Mouse (Mus musculus): Measurements from ENCODE around the gene Nebl.

Nebl gene

GRCm38 (mm10) chr2:17546354-17546948 is 184.8 kb downstream of the Nebl start:
- in situ Hi-C loops (cut with MboI; ENCODE audit: low pct_unique_long_range_greater_than_20kb in 1 of 2, low sequenced_read_pairs in 2 of 2, unreplicated experiment in 1 of 2), result no loop called here

DNA sequence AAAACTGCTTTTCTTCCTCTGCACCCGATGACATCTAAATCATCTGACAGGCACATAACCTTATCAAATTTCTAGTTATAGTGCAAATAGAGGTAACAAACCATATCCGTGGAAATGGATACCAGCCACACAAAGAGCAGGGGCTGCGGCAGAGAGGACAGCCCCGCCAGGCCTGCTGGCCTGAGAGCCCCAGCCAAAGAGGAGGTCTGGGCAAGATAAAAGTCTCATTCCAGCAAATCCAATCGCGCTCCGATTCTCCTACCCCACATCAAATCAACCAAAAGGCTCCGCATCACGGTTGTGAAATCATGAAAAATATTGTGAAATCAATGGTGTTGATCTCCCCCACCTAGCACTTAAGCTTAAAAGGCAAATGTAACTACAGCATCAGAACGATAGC is 191.5 kb downstream of the Nebl start:
- in situ Hi-C loops (cut with MboI; ENCODE audit: low pct_unique_long_range_greater_than_20kb in 1 of 2, low sequenced_read_pairs in 2 of 2, unreplicated experiment in 1 of 2), result no loop called here

DNA sequence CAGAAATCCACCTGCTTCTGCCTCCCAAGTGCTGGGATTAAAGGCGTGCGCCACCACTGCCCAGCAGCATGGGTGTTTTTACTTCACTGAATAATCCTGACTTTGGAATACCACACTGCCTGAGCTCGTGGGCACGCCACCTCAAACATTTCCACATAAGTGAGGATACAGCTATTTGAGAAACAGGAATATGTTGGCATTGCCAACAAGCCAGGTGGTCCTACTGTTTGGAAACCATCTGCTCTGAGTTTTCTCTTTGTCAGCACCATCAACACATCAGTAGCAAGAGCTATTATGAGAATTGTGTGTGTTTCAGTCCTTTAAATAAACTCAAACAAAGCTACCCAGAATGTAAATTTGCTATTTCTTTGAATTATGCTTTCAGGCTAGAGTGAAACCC is 192.8 kb downstream of the Nebl start:
- in situ Hi-C loops (cut with MboI; ENCODE audit: low pct_unique_long_range_greater_than_20kb in 1 of 2, low sequenced_read_pairs in 2 of 2, unreplicated experiment in 1 of 2), result no loop called here

DNA sequence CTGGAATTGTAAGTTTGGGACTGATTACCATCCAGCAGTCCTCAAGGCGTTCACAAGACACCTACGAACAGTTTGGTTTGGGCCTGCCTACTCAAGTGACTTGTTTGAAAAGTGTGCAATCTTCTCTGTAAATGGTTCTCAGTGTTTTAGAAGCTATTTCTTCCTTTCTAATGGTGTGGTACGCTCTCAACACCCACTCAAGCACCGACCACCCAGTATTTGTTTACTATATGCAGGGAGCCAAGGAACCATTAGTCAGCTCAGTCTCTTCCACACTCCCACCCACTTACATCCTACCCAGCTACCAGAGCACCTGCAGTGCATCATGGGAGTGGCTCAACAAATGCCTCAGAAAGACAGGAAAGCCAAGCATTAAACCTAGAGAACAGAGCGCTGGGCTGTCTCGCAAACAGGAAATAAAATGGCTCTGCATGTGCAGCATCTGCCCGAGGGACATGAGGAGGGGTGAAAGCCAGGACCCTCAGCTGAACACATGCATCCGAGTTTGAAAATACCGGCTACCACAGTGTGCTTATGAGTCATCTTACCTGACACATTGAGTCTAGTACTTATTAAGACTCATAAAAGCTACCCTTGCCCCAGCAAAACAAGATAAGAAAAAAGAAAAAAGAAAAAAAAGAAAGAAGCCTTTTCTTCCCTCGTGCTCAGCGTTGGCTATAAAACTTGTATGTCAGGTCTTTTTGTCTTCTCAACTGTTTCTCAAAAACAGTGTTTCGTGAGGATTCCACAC is 199.7 kb downstream of the Nebl start:
- in situ Hi-C loops (cut with MboI; ENCODE audit: low pct_unique_long_range_greater_than_20kb in 1 of 2, low sequenced_read_pairs in 2 of 2, unreplicated experiment in 1 of 2), result no loop called here

DNA sequence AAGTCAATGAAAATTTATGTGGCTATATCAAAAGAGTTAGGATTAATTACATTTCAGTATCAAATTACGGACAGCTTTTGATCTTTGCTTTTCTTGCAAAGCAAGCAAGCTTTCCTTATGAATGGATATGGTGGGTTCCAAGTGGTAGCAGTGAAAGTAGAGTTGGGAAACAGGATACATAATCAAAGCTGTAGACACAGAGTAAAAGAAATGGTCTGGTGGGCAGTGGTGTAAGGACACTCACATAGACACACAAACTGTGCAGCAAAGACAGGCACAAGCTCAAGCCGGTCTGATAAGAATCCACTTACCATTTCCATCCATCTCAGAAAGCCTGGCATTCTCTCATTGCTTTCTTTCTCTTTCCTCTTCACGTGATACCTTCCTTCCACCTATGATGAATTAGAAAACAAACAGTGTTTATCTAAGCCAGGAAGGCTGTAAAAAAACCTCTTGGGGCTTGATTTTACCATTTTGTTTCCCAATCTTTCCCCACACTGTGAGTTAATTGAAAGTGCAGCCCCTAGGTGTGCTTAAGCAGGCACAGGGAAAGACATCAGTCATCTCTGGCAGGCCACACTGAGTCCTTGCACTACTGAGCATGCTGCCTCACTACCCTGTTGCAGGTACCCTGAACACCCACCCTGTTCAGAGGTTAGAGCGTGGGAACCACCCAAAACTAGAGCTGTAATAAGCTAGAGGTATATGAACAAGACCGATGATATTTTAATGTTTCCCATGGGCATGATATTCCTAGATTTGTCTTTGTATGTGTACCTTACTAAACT is 205.3 kb downstream of the Nebl start:
- in situ Hi-C loops (cut with MboI; ENCODE audit: low pct_unique_long_range_greater_than_20kb in 1 of 2, low sequenced_read_pairs in 2 of 2, unreplicated experiment in 1 of 2), result no loop called here

GRCm38 (mm10) chr2:17525211-17525610 is 206.1 kb downstream of the Nebl start:
- in situ Hi-C loops (cut with MboI; ENCODE audit: low pct_unique_long_range_greater_than_20kb in 1 of 2, low sequenced_read_pairs in 2 of 2, unreplicated experiment in 1 of 2), result no loop called here

- in situ Hi-C loops (cut with MboI; ENCODE audit: low pct_unique_long_range_greater_than_20kb in 1 of 2, low sequenced_read_pairs in 2 of 2, unreplicated experiment in 1 of 2), result no loop called here
Measured at GRCm38 (mm10) chr2:17524205-17524978, 206.9 kb downstream of the Nebl start.

GRCm38 (mm10) chr2:17523791-17524190 is 207.5 kb downstream of the Nebl start:
- in situ Hi-C loops (cut with MboI; ENCODE audit: low pct_unique_long_range_greater_than_20kb in 1 of 2, low sequenced_read_pairs in 2 of 2, unreplicated experiment in 1 of 2), result no loop called here

DNA sequence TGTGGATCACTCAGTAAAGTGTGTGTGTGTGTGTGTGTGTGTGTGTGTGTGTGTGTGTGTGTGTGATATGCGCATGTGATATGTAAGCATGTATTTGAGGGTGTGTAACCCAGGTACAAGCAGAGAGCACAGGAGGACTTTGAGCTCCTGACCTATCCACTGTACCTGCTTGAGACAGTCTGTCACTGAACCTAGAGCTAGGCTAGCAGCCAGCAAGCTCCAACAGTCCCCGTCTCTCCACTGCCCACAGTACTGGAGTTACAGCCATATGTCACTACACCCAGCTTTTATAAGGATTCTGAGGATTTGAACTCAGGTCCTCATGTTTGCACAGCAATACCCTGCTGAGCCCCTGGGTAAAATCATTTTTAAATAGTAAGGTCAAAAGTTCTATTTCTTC is 215.6 kb downstream of the Nebl start:
- in situ Hi-C loops (cut with MboI; ENCODE audit: low pct_unique_long_range_greater_than_20kb in 1 of 2, low sequenced_read_pairs in 2 of 2, unreplicated experiment in 1 of 2), result no loop called here

DNA sequence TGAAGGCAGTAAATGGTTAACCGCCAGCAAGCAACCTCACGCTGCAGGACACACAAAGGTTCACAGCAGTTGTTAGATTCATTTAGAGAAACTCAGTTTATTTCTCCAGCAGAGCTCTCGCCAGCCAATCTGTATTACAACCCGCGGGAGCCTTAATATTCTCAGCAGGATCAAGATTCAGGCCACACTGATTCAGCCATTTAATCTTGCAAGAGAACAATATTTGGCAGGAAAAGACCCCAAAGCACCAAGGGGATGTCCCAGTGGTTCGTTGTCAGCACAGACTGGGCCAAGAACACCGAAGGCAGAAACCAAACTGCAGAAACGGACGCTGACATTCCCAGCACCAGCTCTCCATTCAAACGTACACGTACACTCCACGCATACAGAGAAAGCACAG is 216.5 kb downstream of the Nebl start:
- in situ Hi-C loops (cut with MboI; ENCODE audit: low pct_unique_long_range_greater_than_20kb in 1 of 2, low sequenced_read_pairs in 2 of 2, unreplicated experiment in 1 of 2), result no loop called here

GRCm38 (mm10) chr2:17509942-17510341 is 221.3 kb downstream of the Nebl start:
- in situ Hi-C loops (cut with MboI; ENCODE audit: low pct_unique_long_range_greater_than_20kb in 1 of 2, low sequenced_read_pairs in 2 of 2, unreplicated experiment in 1 of 2), result no loop called here

DNA sequence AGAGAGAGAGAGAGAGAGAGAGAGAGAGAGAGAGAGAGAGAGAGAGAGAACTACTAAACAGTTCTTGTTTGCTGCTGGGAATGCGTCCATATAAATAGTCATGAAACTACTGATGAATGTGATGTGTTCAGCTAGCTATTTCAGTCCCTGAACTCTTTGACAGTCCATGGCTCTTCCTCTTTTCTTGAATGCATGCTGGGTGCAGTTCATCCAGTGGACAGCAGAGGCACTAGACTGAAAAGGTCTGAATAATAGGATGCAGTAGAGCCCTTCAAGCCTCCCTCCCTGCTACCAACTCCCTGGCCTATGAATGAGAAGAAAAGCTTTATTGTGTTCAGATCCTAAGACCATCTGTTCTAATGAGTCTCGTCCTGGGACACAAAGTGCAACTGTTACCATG is 223.9 kb downstream of the Nebl start:
- in situ Hi-C loops (cut with MboI; ENCODE audit: low pct_unique_long_range_greater_than_20kb in 1 of 2, low sequenced_read_pairs in 2 of 2, unreplicated experiment in 1 of 2), result no loop called here

- in situ Hi-C loops (cut with MboI; ENCODE audit: low pct_unique_long_range_greater_than_20kb in 1 of 2, low sequenced_read_pairs in 2 of 2, unreplicated experiment in 1 of 2), result no loop called here
Measured at GRCm38 (mm10) chr2:17504115-17504774, 227.0 kb downstream of the Nebl start.

- in situ Hi-C loops (cut with MboI; ENCODE audit: low pct_unique_long_range_greater_than_20kb in 1 of 2, low sequenced_read_pairs in 2 of 2, unreplicated experiment in 1 of 2), result no loop called here
Measured at GRCm38 (mm10) chr2:17501075-17501474, 230.2 kb downstream of the Nebl start.

DNA sequence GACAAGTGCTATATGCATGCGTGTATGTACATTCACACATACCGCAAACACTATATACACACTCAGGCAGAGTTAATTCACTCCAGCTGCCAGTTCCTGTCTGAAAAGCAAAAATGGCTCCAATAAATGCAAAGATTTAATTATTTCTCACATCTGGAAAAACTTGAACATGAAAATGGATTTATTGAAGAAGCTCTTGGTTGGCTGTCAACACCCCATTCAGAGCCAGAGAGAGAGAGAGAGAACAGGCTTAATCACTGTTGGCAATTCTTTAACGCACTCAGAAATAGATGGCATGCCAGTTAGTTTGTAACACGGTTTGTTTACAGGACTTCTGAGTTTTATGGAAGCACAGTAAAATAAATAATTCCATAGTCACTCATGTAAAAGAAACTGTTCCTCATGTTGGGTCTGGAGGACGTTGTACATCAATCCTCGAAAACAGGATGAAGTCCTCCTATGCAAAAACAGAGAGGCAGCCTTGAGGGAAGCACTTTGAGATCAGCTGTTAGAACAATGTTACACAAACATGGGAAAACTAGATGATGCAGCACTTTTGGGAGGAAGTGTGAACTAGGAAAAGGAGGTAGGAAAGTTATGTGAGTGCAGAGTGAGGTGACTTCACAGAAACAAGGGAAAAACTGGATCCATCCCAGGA is 265.6 kb downstream of the Nebl start:
- in situ Hi-C loops (cut with MboI; ENCODE audit: low pct_unique_long_range_greater_than_20kb in 1 of 2, low sequenced_read_pairs in 2 of 2, unreplicated experiment in 1 of 2), result no loop called here

GRCm38 (mm10) chr2:17460434-17460833 is 270.8 kb downstream of the Nebl start:
- in situ Hi-C loops (cut with MboI; ENCODE audit: low pct_unique_long_range_greater_than_20kb in 1 of 2, low sequenced_read_pairs in 2 of 2, unreplicated experiment in 1 of 2), result no loop called here

DNA sequence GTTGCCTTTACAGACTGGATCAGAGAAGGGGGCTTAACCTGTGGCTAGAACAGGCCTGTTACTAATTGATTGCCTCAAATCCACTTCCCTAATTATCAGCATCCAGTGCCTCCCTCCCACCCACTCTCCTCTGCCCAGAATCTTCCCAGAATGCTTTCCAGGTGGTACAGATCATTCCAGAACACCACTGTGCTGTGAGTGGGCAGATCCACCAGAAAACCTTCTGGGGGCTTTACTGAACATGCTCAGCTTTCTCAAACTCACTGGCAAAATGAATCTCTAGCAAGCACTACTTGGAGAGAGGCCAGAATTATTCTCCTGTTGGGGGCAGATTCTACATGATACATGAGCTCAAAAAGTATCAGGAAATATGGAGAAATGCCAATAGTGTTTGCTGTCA is 277.6 kb downstream of the Nebl start:
- in situ Hi-C loops (cut with MboI; ENCODE audit: low pct_unique_long_range_greater_than_20kb in 1 of 2, low sequenced_read_pairs in 2 of 2, unreplicated experiment in 1 of 2), result no loop called here

DNA sequence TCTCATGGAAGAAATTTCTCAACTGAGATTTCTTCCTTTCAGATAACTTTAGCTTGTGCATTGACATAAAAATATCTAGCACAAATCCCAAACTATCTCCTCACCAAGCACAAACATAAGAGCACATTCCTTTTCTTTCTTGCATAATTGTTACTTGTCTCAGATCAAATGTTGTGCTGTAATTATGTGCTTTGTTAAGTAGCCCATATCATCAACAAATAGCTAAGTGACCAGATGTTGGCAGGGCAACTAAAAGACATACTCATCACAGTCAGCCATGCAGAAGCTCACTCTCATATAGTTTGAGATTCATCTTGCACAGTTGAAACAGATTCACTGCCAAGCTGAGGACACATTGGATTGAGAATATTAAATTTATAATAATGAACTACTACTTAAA is 282.9 kb downstream of the Nebl start:
- in situ Hi-C loops (cut with MboI; ENCODE audit: low pct_unique_long_range_greater_than_20kb in 1 of 2, low sequenced_read_pairs in 2 of 2, unreplicated experiment in 1 of 2), result loop anchor here in 1 of 2 experiments (25.0 kb wide), 1 partner anchor 364 kb away; no protein-coding TSS in a partner anchor

All from mouse embryonic stem cell (cell line).